In genomic region chrX:75844290-75844689, GRCm38 (mm10) we compare ENCODE assay signal across 22 mouse cellular contexts.
"Had no signal": no experiment of that assay in that cellular context is flagged by ENCODE, and none has a peak within 500 bp of the region (broad histone marks: within the 10 kb centered on the region; RNA-seq: fewer than 3 reads in every experiment).

No protein-coding gene starts in this region.

- H3K4me2 ChIP-seq: kidney, embryonic 15.5 days; limb, embryonic 12.5 days; limb, embryonic 15.5 days; lung, embryonic 15.5 days; midbrain, embryonic 13.5 days; neural tube, embryonic 13.5 days; stomach, embryonic 15.5 days had no signal

- H3K27me3 ChIP-seq: limb, embryonic 15.5 days; lung, embryonic 15.5 days; midbrain, embryonic 13.5 days; neural tube, embryonic 13.5 days; stomach, embryonic 15.5 days had no signal

- H3K27ac ChIP-seq: kidney, embryonic 15.5 days; limb, embryonic 12.5 days; liver, embryonic 14.5 days; lung, embryonic 15.5 days; midbrain, embryonic 10.5 days; midbrain, embryonic 13.5 days; neural tube, embryonic 13.5 days; stomach, embryonic 15.5 days had no signal

- H3K9ac ChIP-seq: kidney, embryonic 15.5 days; limb, embryonic 12.5 days; limb, embryonic 15.5 days; liver, embryonic 14.5 days; lung, embryonic 15.5 days; midbrain, embryonic 13.5 days; neural tube, embryonic 13.5 days; stomach, embryonic 15.5 days had no signal

- H3K4me1 ChIP-seq: kidney, embryonic 15.5 days; limb, embryonic 12.5 days; limb, embryonic 15.5 days; megakaryocyte, embryonic 14.5 days; midbrain, embryonic 10.5 days; midbrain, embryonic 13.5 days; neural tube, embryonic 13.5 days; stomach, embryonic 15.5 days had no signal

- DNase-seq: kidney, postnatal 14 days; kidney, postnatal 4 days; left cerebral cortex, postnatal 4 days; lung, adult 18-20 months; lung, postnatal 10 days; lung, postnatal 36 days; retina, postnatal 1 day; right cerebral cortex, postnatal 25 days; spleen, adult 18-20 months; thymus, postnatal 25 days had no signal

- H3K4me3 ChIP-seq: kidney, embryonic 15.5 days; limb, embryonic 12.5 days; limb, embryonic 15.5 days; lung, embryonic 15.5 days; megakaryocyte, embryonic 14.5 days; midbrain, embryonic 10.5 days; midbrain, embryonic 13.5 days; myocyte; neural tube, embryonic 13.5 days; stomach, embryonic 15.5 days had no signal

- ATAC-seq: midbrain, embryonic 13.5 days; midbrain, embryonic 16.5 days had no signal

- H3K9me3 ChIP-seq: kidney, embryonic 15.5 days; limb, embryonic 12.5 days; limb, embryonic 15.5 days; lung, embryonic 15.5 days; megakaryocyte, embryonic 14.5 days; midbrain, embryonic 10.5 days; midbrain, embryonic 13.5 days; neural tube, embryonic 13.5 days; stomach, embryonic 15.5 days had no signal

- H3K36me3 ChIP-seq: kidney, embryonic 15.5 days; limb, embryonic 12.5 days; limb, embryonic 15.5 days; lung, embryonic 15.5 days; midbrain, embryonic 10.5 days; midbrain, embryonic 13.5 days; neural tube, embryonic 13.5 days; stomach, embryonic 15.5 days had no signal
